Mouse (Mus musculus): ENCODE results near the gene Mrpl11.
"Not testable (repeated sequence)": the region's sequence is repeated elsewhere in the genome, so short reads cannot be mapped to it uniquely, and the experiment has no call there.

Gene Mrpl11

GRCm38 (mm10) chr19:4961928-4962601 is at the start of gene Mrpl11:
Gene Mrpl11, plus strand, starts transcription at chr19:4962147.
- DNase-seq (ENCODE audit: low read depth, low spot score): peak; percentile 87

- DNase-seq (ENCODE audit: low read depth, low spot score): no peak
Measured at GRCm38 (mm10) chr19:4915924-4916603, 45.9 kb upstream of the Mrpl11 start.

GRCm38 (mm10) chr19:4916827-4917226 is 45.1 kb upstream of the Mrpl11 start:
- DNase-seq (ENCODE audit: low read depth, low spot score): no peak

GRCm38 (mm10) chr19:4919652-4920051 is 42.3 kb upstream of the Mrpl11 start:
- no peak for DNase-seq (ENCODE audit: low read depth, low spot score)

GRCm38 (mm10) chr19:4925121-4925860 is 36.7 kb upstream of the Mrpl11 start:
- no peak for DNase-seq (ENCODE audit: low read depth, low spot score)

GRCm38 (mm10) chr19:4927904-4928531 is 33.9 kb upstream of the Mrpl11 start, which contains the start of gene Dpp3:
Gene Dpp3, minus strand, starts transcription at chr19:4928287.
- DNase-seq (ENCODE audit: low read depth, low spot score): peak; percentile 93

- DNase-seq (ENCODE audit: low read depth, low spot score): no peak
Measured at GRCm38 (mm10) chr19:4928781-4929180, 33.2 kb upstream of the Mrpl11 start.

GRCm38 (mm10) chr19:4936896-4937295 is 25.1 kb upstream of the Mrpl11 start:
- no peak for DNase-seq (ENCODE audit: low read depth, low spot score)

- DNase-seq (ENCODE audit: low read depth, low spot score): no peak
Measured at GRCm38 (mm10) chr19:4937444-4938310, 24.3 kb upstream of the Mrpl11 start.

- DNase-seq (ENCODE audit: low read depth, low spot score): peak; percentile 36
Measured at GRCm38 (mm10) chr19:4942551-4943252, 19.2 kb upstream of the Mrpl11 start, which contains the start of gene Peli3. Gene Peli3, minus strand, starts transcription at chr19:4943127.

- no peak for DNase-seq (ENCODE audit: low read depth, low spot score)
Measured at GRCm38 (mm10) chr19:4943253-4943588, 18.7 kb upstream of the Mrpl11 start.

- DNase-seq (ENCODE audit: low read depth, low spot score): no peak
Measured at GRCm38 (mm10) chr19:4945540-4945939, 16.4 kb upstream of the Mrpl11 start.

- DNase-seq (ENCODE audit: low read depth, low spot score): not testable (repeated sequence)
Measured at GRCm38 (mm10) chr19:4948641-4949040, 13.3 kb upstream of the Mrpl11 start.

- peak; percentile 17 for DNase-seq (ENCODE audit: low read depth, low spot score)
Measured at GRCm38 (mm10) chr19:4968236-4968635, 6.3 kb downstream of the Mrpl11 start.

GRCm38 (mm10) chr19:4981767-4982166 is 19.8 kb downstream of the Mrpl11 start:
- peak; percentile 41 for DNase-seq (ENCODE audit: low read depth, low spot score)

GRCm38 (mm10) chr19:4989013-4989412 is 27.1 kb downstream of the Mrpl11 start:
- DNase-seq (ENCODE audit: low read depth, low spot score): no peak

- no peak for DNase-seq (ENCODE audit: low read depth, low spot score)
Measured at GRCm38 (mm10) chr19:4989434-4990255, 27.7 kb downstream of the Mrpl11 start.

GRCm38 (mm10) chr19:4990256-4990625 is 28.3 kb downstream of the Mrpl11 start, which contains the start of gene Npas4:
Gene Npas4, minus strand, starts transcription at chr19:4990316.
- DNase-seq (ENCODE audit: low read depth, low spot score): no peak

- DNase-seq (ENCODE audit: low read depth, low spot score): no peak
Measured at GRCm38 (mm10) chr19:4990716-4991115, 28.8 kb downstream of the Mrpl11 start.
